Mouse (Mus musculus): Measurements from ENCODE around the gene Tmem185b. TPM values are rescaled to one million over a fixed set of nuclear protein-coding genes. Genes with fewer than 3 reads are reported as not detected.

Gene Tmem185b
- polyA plus RNA-seq, 1 experiment = 19.8 TPM

DNA sequence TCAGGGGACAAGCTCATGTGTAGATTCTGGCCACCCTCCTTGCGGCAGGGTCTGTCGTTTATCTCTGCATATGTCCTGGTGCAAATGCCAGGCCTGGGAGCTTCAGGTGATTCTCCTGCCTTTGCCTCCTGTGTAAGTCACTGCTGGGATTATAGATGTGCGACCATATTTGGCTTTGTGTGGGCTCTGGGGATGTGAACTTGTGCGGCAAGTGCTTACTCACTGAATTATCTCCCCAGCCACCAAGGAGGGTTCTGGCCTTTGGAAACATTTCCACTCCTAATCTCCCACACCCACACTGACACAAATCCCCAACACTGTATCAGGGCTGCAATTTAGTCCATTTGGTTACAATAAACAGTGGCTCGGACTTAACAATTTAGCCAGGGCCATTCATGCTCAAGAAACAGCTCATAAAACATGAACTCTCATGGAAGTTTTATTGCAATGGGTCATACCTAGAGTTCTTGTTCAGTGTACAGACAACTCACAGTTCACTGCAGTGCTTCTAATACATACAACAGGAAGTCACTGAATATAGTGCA, 18.7 kb downstream of the Tmem185b start:
- no peaks in the 10 kb centered on the region for H3K9me3 ChIP-seq
- peaks cover 25% of the 10 kb centered on the region for H3K27me3 ChIP-seq (replicated peaks)
- no peak overlapping the region for H3K4me3 ChIP-seq (replicated peaks)
- H3K36me3 ChIP-seq (replicated peaks; ENCODE audit: low read length) = no peaks in the 10 kb centered on the region
- peaks cover 6% of the 10 kb centered on the region for H3K4me1 ChIP-seq
- TF ChIP-seq FLI1 (IDR thresholded peaks at IDR 0.05; ENCODE audit: low read length) (no peak), GATA1 (IDR thresholded peaks at IDR 0.05; ENCODE audit: borderline replicate concordance, low read length) (no peak)

DNA sequence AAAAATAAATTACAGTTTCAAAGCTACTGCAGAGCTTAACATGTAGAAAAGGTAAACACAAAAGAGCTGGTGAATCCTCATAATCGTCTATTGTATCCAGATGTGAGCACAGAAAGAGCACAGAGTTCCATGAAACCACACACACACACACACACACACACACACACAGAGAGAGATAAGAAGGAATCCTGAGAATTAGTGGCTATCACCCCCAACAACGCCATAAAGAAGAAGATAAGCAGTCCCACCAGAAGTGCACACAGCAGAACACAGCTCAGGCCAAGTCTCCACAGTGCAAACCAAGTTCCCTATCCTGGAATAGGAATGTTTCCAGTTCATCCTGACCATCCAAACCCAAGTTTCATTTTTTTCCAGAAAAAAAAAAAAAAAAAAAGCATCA, 19.2 kb downstream of the Tmem185b start:
- no peaks in the 10 kb centered on the region for H3K36me3 ChIP-seq (replicated peaks; ENCODE audit: low read length)
- peaks cover 26% of the 10 kb centered on the region for H3K27me3 ChIP-seq (replicated peaks)
- H3K9me3 ChIP-seq = no peaks in the 10 kb centered on the region
- TF ChIP-seq FLI1 (IDR thresholded peaks at IDR 0.05; ENCODE audit: low read length) (no peak), GATA1 (IDR thresholded peaks at IDR 0.05; ENCODE audit: borderline replicate concordance, low read length) (no peak)
- H3K4me3 ChIP-seq (replicated peaks) = no peak overlapping the region
- H3K4me1 ChIP-seq = peaks cover 6% of the 10 kb centered on the region

DNA sequence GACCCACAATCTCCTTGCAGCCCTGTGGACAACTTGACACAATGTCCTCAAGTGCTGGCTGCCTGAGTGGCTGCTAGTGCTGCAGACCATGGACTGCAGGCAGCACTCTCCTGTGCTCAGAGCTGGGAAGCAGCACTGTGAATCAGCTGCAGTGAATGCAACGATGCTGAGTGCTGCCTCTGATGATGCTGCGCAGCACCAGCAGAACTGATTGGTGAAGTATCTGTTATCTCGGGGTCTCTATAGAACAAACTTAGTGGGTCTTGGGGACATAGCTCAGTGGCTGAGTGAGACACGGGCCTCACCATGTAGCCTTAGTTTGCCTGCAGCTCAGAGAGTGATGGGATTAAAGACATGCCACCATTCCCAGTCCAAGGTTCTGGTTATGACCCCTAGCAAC, 19.7 kb downstream of the Tmem185b start:
- Histone ChIP-seq H3K4me3 (replicated peaks) (peak overlapping the region; percentile 3), H3K9me3 (no peaks in the 10 kb centered on the region), H3K4me1 (peaks cover 6% of the 10 kb centered on the region), H3K27me3 (replicated peaks) (peaks cover 26% of the 10 kb centered on the region), H3K36me3 (replicated peaks; ENCODE audit: low read length) (no peaks in the 10 kb centered on the region)
- TF ChIP-seq FLI1 (IDR thresholded peaks at IDR 0.05; ENCODE audit: low read length) = no peak
- TF ChIP-seq GATA1 (IDR thresholded peaks at IDR 0.05; ENCODE audit: borderline replicate concordance, low read length) = no peak

DNA sequence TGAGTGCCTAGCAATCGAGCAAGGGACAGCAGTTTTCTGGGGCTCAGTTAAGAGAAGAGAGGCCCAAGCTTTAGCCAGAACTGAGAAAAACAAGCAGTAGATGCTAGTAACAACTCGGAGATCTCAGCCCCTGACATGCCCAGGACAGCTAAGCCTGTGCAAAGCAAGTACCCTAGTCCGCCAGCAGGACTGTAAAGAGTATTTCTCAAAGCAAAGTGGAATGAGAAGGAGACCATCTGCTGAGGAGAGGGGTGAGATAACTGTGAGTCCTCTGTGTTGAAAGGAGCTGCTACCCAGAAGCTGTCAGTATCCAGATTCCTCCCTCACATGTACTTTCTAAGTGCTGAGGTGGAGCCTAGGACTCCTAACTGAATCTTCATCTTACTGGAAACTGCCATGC, 20.5 kb downstream of the Tmem185b start:
- H3K4me1 ChIP-seq = peaks cover 6% of the 10 kb centered on the region
- no peak overlapping the region for H3K4me3 ChIP-seq (replicated peaks)
- TF ChIP-seq GATA1 (IDR thresholded peaks at IDR 0.05; ENCODE audit: borderline replicate concordance, low read length) = no peak
- TF ChIP-seq FLI1 (IDR thresholded peaks at IDR 0.05; ENCODE audit: low read length) = no peak
- H3K27me3 ChIP-seq (replicated peaks) = peaks cover 24% of the 10 kb centered on the region
- H3K9me3 ChIP-seq = no peaks in the 10 kb centered on the region
- no peaks in the 10 kb centered on the region for H3K36me3 ChIP-seq (replicated peaks; ENCODE audit: low read length)

DNA sequence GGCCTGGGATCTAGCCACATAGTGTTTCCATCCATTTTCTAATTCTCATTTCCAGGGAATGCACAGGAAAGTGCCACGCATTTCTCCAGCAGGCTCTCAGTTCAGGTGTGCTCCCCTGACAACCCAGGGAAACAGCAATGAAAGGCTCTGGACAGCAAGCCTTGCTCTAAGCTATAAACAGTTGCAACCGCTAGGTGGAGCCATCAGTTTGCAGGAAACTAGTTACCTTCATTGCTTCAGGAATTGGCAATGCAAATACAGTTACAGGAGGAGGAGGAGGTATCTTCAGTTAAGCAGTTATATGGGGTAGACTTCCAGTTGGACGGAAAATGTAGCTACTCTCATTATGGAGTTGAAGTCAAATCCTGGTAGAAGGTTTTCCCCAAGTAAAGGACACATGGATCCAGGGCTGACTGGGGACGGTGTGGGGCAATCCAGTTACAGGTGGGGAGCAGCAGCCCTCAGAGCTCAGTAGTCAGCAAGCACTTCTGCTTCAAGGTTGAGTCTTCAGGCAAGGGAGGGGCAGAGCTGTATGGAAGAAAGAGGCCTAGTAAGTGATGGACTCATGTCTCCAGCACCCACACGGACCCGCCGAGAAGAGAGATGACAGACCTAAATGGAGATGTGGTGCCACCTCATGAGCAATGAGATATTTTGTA, 22.8 kb downstream of the Tmem185b start:
- no peak for TF ChIP-seq FLI1 (IDR thresholded peaks at IDR 0.05; ENCODE audit: low read length)
- Histone ChIP-seq H3K27me3 (replicated peaks) (peaks cover 13% of the 10 kb centered on the region), H3K36me3 (replicated peaks; ENCODE audit: low read length) (no peaks in the 10 kb centered on the region), H3K4me3 (replicated peaks) (no peak overlapping the region), H3K4me1 (peaks cover 6% of the 10 kb centered on the region), H3K9me3 (no peaks in the 10 kb centered on the region)

DNA sequence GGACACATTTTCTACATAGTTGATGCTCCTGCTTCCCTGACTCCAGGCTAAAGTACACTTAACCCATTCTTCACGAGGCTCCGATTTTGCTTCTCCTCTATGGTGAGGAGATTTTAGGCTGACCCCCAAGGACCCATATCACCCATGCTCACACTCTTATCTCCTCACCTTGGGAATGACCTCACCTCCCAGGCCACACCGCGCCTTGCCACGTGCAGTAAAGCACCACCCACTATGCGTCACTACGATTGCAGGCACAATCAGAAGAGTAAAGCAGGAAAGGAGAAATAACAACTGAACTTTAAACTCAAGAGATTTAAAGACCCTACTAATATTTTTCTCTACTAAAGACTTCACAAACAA, 23.3 kb downstream of the Tmem185b start:
- no peak for TF ChIP-seq FLI1 (IDR thresholded peaks at IDR 0.05; ENCODE audit: low read length)
- no peak for TF ChIP-seq GATA1 (IDR thresholded peaks at IDR 0.05; ENCODE audit: borderline replicate concordance, low read length)
- Histone ChIP-seq H3K4me3 (replicated peaks) (no peak overlapping the region), H3K36me3 (replicated peaks; ENCODE audit: low read length) (no peaks in the 10 kb centered on the region)

DNA sequence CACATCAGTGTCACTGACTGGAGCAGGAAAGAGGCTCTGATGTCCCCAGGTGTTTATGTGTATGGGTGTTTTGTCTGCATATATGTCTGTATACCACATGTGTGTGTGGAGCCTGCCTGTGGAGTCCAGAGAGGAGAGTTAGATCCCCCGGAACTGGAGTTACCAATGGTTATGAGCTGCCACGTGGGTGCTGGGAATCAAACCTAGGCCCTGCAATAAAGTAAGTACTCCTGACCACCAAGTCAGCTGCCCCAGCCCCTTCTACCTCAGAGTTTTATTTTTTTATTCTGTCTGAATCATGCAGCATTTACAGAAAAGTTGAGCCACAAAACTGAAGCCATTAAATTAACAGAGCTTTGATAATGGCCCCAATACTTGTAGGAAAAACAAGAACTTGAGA, 24.1 kb downstream of the Tmem185b start:
- no peak overlapping the region for H3K4me3 ChIP-seq (replicated peaks)
- no peak for TF ChIP-seq FLI1 (IDR thresholded peaks at IDR 0.05; ENCODE audit: low read length)
- no peak for TF ChIP-seq GATA1 (IDR thresholded peaks at IDR 0.05; ENCODE audit: borderline replicate concordance, low read length)
- peaks cover 16% of the 10 kb centered on the region for H3K27me3 ChIP-seq (replicated peaks)
- H3K9me3 ChIP-seq = no peaks in the 10 kb centered on the region
- no peaks in the 10 kb centered on the region for H3K36me3 ChIP-seq (replicated peaks; ENCODE audit: low read length)
- H3K4me1 ChIP-seq = no peaks in the 10 kb centered on the region; the same call in 1 of the 2 replicates

More for the DNA sequence above, 23.3 kb downstream of the Tmem185b start:
- Histone ChIP-seq H3K4me1 (peaks cover 6% of the 10 kb centered on the region), H3K27me3 (replicated peaks) (peaks cover 13% of the 10 kb centered on the region), H3K9me3 (no peaks in the 10 kb centered on the region)

DNA sequence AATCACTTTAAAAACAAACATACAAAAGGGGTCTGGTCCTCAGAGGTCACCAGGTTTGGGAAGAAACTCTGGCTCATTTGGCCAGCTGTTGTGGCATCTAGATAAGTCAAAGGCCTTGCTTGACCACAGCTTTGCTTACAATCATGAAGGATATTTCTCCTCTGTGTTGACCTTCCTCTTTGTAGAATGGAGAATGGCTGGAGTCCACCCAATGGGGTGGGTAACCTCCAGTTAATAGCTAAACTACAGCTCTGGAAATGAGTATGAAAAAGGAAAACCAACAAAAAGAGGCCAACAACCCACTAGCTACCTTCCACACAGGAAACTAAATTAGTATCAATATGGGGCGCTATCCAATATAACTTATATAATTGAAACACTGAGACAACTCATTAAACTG, 25.7 kb downstream of the Tmem185b start:
- no peaks in the 10 kb centered on the region for H3K9me3 ChIP-seq
- no peaks in the 10 kb centered on the region; the same call in 1 of the 2 replicates for H3K4me1 ChIP-seq
- H3K4me3 ChIP-seq (replicated peaks) = no peak overlapping the region
- TF ChIP-seq FLI1 (IDR thresholded peaks at IDR 0.05; ENCODE audit: low read length) (no peak), GATA1 (IDR thresholded peaks at IDR 0.05; ENCODE audit: borderline replicate concordance, low read length) (no peak)
- H3K27me3 ChIP-seq (replicated peaks) = peaks cover 11% of the 10 kb centered on the region
- H3K36me3 ChIP-seq (replicated peaks; ENCODE audit: low read length) = no peaks in the 10 kb centered on the region

DNA sequence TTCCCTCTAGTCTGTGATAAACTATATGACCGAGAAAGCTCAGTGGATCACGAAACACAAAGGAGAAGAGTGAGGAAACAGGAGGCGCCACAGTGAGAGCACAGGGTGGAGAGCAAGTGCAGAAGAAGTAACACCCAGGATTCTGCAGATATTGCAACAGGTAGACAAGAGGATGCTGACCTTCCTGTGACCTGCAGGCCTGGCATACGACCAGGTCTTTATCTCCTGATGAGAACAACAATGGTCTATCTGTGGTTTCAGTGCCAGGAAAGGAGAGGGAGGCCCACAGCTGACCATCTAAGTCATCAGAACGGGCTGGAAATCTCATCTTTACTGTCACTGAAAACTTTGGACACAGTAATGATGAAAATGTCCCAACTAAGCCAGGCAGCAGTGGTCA, 29.7 kb downstream of the Tmem185b start:
- Histone ChIP-seq H3K27me3 (replicated peaks) (peaks cover 7% of the 10 kb centered on the region), H3K4me3 (replicated peaks) (no peak overlapping the region), H3K4me1 (no peaks in the 10 kb centered on the region), H3K36me3 (replicated peaks; ENCODE audit: low read length) (no peaks in the 10 kb centered on the region), H3K9me3 (no peaks in the 10 kb centered on the region)
- TF ChIP-seq FLI1 (IDR thresholded peaks at IDR 0.05; ENCODE audit: low read length) (no peak), GATA1 (IDR thresholded peaks at IDR 0.05; ENCODE audit: borderline replicate concordance, low read length) (no peak)

DNA sequence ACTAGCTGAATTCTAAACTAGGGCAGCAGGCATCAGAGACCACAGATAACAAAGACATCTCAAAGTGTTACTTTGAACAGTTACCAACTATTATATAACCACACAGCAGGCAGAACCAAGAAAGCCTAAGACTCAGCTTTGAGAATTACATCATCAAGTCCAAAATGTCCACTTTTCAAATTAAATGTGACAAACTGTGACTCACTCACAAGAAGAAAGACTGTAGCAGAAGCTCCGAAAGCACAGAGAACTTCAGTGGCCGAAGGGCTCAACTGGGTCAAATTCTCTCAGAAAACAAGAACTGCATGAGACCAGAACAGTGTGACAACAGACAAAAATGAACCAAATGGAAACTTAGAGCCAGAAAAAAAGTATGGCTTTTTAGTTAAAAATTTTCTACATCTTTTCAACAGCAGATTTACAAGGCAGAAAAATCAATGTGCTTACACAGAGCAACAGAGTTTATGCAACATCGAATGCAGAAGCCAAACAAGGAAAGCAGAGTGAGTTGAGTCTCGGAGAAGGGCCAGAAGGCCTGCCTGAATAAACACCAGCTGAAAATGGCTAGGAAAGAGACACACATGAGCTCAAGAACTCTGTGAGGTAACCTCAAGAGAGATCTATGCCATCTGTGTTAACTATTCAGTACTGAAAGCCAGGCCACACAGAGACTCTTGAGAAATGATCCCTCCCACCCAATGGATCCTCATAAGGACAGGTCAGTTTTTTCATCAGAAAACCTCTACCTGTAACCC, 31.9 kb downstream of the Tmem185b start:
- TF ChIP-seq GATA1 (IDR thresholded peaks at IDR 0.05; ENCODE audit: borderline replicate concordance, low read length) = no peak
- no peak for TF ChIP-seq FLI1 (IDR thresholded peaks at IDR 0.05; ENCODE audit: low read length)
- no peaks in the 10 kb centered on the region for H3K36me3 ChIP-seq (replicated peaks; ENCODE audit: low read length)

More for the DNA sequence above, 31.9 kb downstream of the Tmem185b start:
- Histone ChIP-seq H3K4me1 (no peaks in the 10 kb centered on the region), H3K27me3 (replicated peaks) (peaks cover 7% of the 10 kb centered on the region), H3K4me3 (replicated peaks) (no peak overlapping the region), H3K9me3 (no peaks in the 10 kb centered on the region)

Measured in megakaryocyte, embryonic 14.5 days (primary cell).